Mouse (Mus musculus) adrenal gland, postnatal 4 days (tissue): ENCODE measurements around the gene Rbbp9. TPM values are rescaled to one million over a fixed set of nuclear protein-coding genes. Genes with fewer than 3 reads are reported as not detected.
"Not testable (repeated sequence)": the region's sequence is repeated elsewhere in the genome, so short reads cannot be mapped to it uniquely, and the experiment has no call there.

ENCODE experiments used
- DNase-seq, 2 experiments: peaks; one replicate each; pipeline ENCODE4 v3.0.0; 2021 to 2022; ENCODE audit warnings: low spot score in 2 of 2, mixed read lengths in 2 of 2
- long read RNA-seq, 2 experiments: library from polyadenylated mRNA; stranded (forward); transcript quantifications; one replicate each; pipeline ENCODE4 v2.0.0; 2021
- total RNA-seq, 2 experiments: library from RNA; stranded (reverse); gene quantifications; 2 replicates each; pipeline ENCODE4 v1.2.3; 2021

Gene Rbbp9
- 10 to 100 TPM; 36.2 to 37.7 TPM for total RNA-seq
- long read RNA-seq, experiment 1, transcript Rbbp9-201 (5 exons, 2,170 nt) = major isoform, 8 of 13 reads
- long read RNA-seq, experiment 1, partial matches to known transcripts = 0 of 13 reads
- long read RNA-seq, experiment 1, other reads (novel, unspliced or antisense) = 5 of 13 reads
- long read RNA-seq, experiment 2, transcript Rbbp9-201 (5 exons, 2,170 nt) = major isoform, 32 of 44 reads
- long read RNA-seq, experiment 2, partial matches to known transcripts = 0 of 44 reads
- long read RNA-seq, experiment 2, other reads (novel, unspliced or antisense) = 12 of 44 reads

DNA sequence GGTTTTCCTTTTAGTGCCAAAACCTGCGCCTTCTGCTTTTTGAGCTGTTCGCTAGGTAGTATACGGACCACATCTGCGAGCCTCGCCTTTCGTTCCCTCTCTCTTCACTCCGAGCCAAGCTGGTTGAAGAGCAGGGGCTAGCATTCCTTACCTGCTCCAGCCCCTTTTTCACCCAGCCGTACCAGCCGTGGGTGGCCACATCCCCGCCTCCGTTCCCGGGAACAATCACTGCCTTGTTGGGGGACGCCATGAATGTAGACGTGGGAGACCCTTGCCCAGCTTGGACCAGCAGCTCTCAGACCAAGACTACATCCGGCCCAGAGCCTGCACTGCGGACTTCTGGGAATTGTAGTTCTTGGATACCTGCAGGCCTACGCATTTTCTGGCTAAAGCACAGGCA lies at the start of gene Rbbp9:
Gene Rbbp9 (minus strand): TSS at position 341 of the 400 bp plus-strand sequence.
- DNase-seq = peak; percentile 19 to 25

DNA sequence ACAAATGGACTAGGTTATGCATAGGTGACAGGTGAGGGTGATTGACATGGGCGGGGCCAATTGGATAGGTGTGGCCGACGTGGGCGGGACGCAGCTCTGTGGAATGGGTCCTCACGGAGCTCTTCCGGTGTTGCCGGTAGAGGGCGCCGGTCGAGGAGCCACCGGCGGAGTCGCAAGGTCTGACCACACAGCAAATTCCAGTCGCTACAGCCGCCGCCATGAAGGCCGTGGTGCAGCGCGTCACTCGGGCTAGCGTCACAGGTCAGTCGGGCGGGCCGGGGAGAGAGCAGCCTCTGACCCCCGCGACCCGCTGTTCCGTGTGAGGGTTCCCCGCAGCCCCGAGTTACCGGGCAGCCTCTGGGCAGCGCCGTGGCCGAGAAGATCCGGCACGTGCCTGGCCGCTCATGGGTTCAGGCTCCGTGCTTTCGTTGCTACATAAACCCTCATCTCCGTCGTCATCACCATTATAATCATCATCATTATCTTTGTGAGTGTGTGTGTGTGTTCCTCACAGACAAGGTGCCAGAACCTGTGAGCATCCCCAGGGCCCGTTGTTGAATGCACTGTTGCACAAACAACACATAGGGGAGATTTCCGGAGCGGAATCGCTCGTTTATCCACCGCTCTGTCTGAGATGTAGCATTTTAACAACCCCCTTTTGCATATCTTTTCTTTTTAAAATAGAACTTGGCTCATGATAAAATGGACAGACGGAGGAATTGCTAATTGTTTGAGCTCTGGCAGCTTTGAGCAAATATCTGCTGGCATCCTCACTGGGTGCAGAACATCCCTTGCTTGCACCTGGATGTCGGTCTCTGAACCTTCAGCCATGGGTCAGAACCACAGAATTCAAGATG lies 49.4 kb upstream of the Rbbp9 start, which contains the start of gene Dtd1:
Gene Dtd1 (plus strand): TSS at position 67 of the 857 bp plus-strand sequence.
- peak; percentile 70 to 74 for DNase-seq

DNA sequence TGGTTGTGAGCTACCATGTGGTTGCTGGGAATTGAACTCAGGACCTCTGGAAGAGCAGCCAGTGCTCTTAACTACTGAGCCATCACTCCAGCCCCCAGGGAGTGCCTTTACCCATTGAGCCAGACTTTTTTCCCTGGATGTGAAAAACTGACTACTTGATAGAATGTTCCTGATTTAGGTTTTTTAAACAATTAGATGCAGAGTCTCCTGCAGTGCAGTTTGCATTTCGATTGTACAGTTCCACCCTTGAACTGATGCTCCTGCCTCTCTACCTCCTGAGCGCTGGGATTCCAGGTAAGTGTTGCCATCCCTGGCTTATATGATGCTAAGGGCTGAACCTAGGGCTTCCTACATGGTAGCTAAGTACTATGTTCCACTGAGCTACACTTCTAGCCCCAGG lies 47.3 kb upstream of the Rbbp9 start:
- DNase-seq = no peak

DNA sequence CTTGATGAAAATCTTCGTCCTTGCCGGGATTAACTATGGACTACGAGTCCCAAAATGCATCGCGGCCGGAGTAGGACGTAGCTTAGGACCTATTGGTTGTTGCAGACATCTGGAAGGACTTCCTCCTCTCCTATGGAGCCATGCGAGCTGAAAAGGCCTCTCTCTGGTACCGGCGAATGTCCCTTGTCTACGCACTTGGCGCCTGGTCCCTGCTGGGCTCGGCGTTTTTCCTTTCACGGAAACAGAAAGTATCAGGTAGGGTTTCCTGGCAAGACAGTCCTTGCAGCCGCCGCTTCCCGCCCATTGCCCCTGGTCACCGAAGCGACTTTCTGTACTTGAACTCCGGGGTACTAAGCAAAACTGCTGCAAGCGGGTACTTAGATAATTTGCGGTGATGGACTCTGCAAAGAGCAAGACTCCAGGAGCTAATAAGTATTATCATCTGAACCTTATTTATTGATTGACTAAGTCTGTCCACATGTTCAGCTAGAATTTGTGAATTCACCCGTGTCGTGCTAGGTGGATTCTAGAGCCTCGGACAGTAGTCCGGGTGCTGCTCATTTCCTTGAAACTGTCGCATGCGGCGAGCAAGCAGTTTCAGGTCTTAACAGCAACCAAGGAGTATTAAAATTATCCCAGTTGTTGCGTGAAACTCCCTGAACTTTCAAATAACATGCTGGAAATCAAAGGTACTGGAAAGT lies 43.4 kb upstream of the Rbbp9 start, which contains the start of gene Smim26:
Gene Smim26 (plus strand): TSS at position 104 of the 701 bp plus-strand sequence.
- DNase-seq = peak; percentile 28 to 52

DNA sequence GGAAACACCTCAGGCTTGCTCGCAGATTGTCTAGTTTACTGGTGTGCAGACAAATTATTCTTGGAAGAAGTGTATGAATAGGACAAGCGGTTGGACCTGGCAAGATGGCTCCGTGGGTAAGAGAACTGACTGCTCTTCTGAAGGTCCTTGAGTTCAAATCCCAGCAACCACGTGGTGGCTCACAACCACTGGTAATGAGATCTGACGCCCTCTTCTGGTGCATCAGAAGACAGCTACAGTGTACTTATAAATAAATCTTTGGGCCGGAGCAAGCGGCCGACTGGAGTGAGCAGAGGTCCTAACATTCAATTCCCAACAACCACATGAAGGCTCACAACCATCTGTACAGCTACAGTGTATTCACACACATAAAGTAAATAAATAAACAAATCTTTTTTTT lies 42.4 kb upstream of the Rbbp9 start:
- not testable (repeated sequence) for DNase-seq

DNA sequence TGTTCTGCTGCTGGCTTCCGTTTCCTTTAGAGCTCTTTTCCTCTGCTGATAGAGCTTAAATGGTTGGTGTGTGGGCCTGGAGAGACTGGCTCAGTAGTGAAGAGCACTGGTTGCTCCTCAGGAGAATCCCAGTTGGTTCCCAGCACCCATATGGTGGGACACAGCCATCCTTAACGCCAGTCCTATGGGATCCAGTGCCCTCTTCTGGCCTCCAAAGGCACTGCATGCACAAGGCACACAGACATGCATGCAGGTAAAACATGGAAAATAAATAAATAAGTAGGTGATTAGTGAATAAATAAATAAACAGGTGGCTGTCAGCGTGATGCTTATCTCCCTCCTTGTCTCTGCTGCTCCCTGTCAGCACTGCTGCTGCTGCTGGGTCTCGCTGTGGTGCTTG lies 38.1 kb upstream of the Rbbp9 start:
- DNase-seq = no peak

DNA sequence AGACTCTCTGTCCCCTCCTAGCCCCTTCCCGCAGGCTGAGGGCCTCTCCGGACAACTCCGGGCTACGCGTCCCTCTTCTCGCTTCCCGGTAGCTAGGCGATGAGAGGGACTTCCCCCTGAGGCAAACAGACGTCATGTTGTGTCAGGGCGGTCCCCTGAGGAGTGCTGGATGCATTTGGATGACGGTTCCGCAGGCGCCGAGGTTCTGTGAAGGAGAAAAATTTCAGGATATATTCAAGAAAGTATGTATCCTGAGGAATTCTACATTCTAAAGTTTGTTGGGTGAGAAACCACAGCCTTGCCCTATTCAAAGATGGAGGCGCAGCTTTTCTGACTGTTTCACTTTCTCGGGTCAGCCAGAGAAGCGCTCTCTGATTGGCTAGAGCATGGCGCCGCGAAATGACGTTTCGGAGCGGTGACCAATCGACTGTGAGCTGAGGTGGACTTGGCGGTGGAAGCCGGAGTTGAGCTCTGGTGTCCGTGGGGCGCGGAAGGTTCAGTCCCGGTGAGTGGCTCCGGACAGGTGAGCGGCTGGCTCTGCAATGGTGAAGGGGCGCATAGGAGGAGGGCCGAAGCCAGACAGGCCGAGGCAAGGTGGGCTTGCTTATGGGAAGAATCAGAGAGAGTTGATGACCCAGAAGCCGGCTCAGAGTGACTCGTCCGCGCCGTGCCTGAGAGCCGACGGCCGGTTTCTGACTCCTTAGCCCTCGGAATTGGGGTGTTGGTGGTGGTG lies 5.3 kb upstream of the Rbbp9 start, which contains the start of gene Sec23b:
Gene Sec23b (plus strand): TSS at position 410 of the 733 bp plus-strand sequence.
- DNase-seq = peak; percentile 92 to 94

DNA sequence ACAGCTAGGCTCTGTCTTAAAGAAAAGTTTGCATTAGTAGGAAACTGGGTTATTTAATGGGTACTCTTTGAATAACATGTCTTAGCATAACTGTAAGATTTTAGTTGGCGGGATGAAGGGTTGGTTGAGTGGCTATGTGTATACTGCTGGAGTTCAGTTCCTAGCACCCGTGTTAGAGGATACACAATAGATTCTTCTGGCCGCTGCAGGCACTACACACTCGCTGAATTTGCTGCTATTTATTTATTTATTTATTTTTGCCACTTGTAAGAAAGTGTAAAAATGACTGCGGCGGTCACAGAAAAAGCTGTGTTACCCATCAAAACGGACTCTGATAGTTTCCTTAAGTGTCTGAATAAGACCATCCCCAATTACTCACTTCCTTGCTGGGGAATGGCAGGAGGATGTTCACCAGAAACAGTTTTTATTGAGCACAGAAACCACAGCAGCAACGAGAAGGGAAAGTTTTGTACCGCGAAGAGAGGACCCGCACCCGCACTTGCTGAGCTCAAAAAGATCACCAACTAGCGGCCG lies 4.7 kb upstream of the Rbbp9 start:
- no peak for DNase-seq

DNA sequence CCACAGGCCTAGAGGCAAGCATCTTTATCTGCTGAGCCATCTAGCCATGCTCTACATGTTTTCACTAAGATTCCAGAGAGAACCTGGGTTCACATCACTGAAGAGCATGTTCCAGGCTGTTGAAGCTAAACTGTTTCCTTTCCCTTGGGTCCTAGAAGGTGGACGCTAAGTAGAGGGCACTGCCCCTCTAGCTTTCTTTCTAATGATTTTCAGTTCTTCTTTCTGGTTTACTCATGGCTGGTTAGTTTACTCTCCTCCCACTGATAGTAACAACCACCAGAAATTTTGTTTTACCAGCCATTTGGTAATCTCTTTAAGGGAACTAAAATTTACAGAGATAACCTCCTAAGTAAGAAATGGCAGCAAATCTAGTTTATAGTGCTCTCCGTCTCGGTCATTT lies 3.2 kb upstream of the Rbbp9 start:
- DNase-seq = no peak

DNA sequence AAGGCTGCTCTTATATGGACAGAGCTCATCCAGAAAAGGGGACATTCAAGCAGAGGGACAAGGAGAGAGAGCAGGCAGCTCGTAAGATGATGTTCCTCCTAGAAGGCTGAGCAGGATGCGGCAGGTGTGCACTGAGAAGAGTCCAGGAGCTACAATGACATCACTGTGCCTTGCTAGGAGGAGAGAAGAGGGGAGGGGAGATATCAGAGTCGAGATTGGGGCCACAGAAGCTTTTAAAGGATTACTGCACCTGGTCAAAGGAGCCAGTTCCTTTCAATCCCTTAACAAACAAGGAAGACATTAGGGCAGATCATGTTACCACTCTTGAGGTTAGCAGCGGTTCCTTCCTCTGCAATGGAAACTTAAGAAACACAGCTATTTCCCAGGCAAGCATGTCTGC lies 3.1 kb downstream of the Rbbp9 start:
- DNase-seq = no peak

DNA sequence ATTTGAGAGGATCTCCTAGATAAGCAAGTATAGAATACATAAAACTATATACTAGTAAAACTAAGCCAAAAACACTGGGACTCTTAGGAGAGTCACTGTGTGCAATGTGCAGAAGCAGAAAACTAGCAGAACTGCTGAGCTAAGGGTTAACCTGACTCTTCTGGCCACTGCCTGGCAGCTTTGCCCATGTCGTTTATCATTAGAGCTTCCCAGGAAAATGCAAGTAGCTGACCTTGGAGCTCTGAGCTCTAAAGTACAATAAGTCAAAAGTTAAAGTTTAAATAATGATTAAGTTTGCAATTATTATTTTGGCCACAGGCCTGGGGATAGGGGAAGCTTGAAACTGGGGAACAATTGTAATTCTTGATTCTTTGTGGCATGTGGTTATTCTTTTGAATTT lies 5.2 kb downstream of the Rbbp9 start:
- no peak for DNase-seq

DNA sequence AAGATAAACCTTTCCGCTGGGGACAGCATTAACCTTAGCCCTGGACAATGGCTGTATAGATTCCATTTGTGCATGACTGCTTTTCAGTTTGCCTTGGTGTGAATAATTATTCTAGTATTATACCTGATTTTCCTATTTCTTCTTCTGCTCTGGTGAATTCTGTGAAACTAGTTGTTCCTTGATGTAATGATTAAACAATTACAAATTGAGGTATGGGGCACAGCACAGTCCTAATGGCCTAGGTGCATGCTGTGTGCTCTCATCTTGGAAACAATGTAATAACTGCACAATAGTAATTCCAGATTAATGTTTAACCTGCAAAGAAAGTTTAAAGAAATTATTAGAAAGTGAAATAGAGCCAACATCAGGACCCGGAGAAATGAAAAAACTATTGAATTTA lies 5.6 kb downstream of the Rbbp9 start:
- no peak for DNase-seq

DNA sequence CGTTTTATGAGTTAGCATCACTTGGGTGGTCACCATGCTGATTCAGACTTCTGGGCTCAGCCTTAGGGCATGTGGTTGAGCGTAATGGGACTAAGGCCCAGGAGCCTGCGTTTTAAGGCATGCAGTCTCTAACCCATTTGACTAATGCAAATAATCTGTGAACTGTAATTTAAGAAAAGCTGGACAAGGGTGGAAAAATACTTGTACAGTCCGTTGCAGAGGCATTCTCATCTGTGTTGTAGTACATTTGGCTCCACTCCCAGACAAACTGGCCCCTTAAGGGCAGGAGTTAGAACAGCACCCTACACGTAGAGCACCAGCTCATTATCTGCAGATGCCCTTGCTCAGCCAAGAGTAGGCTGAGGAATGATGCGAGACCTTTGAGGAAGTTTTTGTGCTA lies 6.0 kb downstream of the Rbbp9 start:
- no peak for DNase-seq

DNA sequence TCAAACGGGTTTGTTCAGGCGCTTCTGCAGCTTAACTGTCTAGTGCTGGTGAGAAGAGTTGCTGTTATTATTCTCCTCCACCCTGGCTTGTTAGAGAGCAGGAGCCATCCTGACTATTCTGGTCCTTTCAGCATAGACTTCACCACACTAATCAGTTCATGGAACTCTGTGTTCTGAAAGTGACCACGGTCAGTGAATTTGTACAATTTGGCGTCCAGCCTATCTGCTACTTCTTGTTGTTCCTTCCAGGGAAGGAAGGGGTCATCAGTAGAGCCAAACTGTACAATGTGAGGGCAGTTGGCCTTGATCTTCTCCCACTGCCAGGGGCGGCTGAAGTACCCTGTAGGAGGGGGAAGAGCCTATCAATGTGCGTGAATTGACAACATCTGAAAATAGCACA lies 7.0 kb downstream of the Rbbp9 start:
- no peak for DNase-seq

DNA sequence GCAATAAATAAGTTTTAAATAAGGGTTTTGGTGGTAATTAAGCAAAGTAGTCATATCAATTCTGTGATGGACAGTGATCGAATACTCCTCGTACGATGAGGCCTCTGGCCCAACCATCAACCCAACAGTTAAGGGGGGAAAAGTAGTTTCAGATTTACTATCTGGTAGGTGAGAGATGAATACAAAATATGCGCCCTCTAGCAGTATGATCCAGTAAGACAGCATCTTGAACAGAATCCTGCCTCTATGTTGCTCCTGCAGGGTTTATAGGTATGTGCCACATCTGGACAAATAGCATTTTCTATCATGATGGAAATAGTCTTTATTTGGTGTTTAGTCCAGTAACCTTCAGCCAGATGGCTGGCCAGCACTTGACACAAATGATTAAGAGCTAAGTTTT lies 9.4 kb downstream of the Rbbp9 start:
- no peak for DNase-seq

DNA sequence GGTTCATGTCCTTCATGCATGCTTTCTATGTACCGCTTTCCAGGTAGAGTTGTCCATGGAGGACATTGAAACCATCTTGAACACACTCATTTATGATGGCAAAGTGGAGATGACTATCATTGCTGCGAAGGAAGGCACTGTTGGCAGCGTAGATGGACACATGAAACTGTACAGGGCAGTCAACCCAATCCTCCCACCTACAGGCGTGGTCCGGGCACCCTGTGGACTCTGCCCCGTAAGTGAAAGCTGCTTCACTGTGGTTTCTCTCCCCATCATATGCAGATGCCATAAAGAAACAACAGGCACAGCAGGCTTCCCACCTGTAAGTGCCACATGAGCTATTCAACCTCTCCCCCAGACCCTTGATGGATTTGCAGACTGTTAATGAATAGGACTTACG lies 13.5 kb downstream of the Rbbp9 start:
- no peak for DNase-seq

DNA sequence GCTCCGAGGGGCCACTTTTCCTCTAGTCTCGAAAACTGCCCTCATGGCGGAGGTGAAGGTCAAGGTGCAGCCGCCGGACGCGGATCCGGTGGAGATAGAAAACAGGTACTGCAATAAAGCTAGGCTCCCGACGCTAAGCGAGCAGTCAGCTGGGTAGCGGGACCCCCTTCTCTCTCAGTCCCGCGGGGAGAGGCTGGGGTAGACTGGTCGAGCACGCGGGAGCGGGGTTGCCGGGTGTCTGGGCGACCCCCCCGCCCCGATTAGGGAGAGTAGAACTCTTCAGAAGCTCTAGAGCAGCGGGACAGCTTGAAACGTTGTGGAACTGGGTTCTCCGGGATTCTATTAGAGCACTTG lies 22.9 kb downstream of the Rbbp9 start:
- no peak for DNase-seq

DNA sequence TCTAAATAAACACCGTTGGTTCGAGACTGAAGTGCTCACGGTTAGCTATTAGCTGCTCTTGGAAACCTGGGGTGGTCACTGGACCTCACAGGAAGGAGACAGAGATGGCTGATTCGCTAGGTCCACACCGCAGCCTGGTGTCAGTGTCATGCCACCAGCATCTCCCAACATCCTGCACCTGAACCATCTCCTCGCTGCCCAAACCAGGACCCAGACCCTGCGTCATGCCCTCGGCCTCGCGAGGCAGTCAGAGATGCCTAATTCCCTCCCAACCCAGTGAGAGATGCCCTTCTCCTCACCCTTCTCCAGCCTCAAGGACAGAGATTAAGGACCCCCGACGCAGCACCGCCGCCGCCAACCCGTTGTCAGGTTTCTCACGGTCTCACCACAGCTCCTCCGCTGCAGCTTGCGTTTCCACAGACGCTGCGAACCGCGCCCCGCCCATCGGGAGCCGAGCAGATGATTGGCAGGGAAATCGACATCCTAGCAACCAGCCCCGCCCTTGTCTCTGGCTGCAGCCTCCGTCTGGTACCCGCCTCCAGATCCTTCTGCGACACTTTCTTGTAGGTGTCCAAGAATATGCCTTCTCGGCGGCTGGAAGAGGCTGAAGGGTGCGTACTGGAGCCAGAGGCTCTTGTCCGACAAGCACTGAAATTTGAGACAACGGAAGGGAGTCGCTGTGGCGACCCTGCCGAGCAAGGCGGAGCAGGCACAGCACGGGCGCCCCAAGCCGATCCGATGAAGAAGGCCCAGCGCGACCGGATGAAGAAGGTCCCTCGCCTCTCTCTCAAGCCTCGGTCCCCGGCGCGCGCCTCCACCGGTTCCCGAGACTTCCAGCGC lies 23.5 kb downstream of the Rbbp9 start, which contains the start of the genes Dzank1 and Polr3f:
Gene Dzank1 (minus strand): TSS at position 434 of the 840 bp plus-strand sequence.
Gene Polr3f (plus strand): TSS at position 738 of the 840 bp plus-strand sequence.
- DNase-seq = peak; percentile 86 to 90

DNA sequence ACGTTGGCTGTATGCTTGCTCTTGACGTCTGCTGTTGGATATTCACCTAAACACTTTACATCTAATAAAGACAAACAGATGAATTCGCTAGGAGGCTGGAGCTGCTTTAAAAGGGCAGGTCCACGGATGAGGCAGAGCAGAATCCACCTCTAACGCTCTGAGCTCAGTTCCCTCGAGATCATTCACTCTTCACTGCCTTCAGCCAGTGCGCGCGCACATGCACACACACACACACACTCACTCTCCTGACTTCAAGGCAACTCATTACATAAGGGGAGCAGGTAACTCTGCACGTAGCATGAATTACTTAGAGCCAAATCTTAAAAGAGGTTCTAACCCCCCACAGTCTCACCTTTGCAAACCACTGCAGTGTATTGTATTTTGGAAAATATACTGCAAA lies 24.8 kb downstream of the Rbbp9 start:
- DNase-seq = no peak

DNA sequence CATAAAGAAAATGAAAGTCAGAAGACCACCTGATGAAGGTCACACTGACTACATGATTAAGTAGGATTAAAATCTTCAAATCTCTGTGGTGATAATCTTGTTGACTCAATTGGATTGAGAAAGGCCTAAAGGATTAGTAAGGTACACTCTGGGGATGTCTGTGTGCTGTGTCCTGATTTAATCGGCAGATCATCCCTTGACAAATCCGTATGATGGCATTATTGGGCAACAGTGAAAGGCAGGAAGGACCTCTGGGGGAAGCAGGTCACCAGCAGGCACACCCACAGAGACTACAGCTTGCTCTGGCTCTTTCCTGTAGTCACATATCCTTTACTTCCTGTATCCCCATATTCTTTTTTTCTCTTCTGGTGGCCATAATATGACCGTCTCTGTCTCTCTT lies 30.9 kb downstream of the Rbbp9 start:
- DNase-seq = no peak
